Mouse (Mus musculus): ENCODE measurements around the gene Ugt2b36.
"Not testable (repeated sequence)": the region's sequence is repeated elsewhere in the genome, so short reads cannot be mapped to it uniquely, and the experiment has no call there.

The Ugt2b36 gene

GRCm38 (mm10) chr5:87092346-87093027, at the start of gene Ugt2b36:
TSS of gene Ugt2b36 (minus strand) at chr5:87092555.
- no peak for DNase-seq

- not testable (repeated sequence) for DNase-seq
Observed at GRCm38 (mm10) chr5:87140196-87140595, 47.8 kb upstream of the Ugt2b36 start, which contains the start of gene Ugt2b5. TSS of gene Ugt2b5 (minus strand) at chr5:87140318.

GRCm38 (mm10) chr5:87103697-87104096, 11.3 kb upstream of the Ugt2b36 start:
- not testable (repeated sequence) for DNase-seq

- DNase-seq = no peak
Observed at GRCm38 (mm10) chr5:87091111-87091510, 1.2 kb downstream of the Ugt2b36 start.

- DNase-seq = no peak
Observed at GRCm38 (mm10) chr5:87089264-87089663, 3.1 kb downstream of the Ugt2b36 start.

GRCm38 (mm10) chr5:87086269-87086668, 6.1 kb downstream of the Ugt2b36 start:
- DNase-seq = no peak

GRCm38 (mm10) chr5:87030624-87031023, 61.7 kb downstream of the Ugt2b36 start:
- DNase-seq = no peak

- DNase-seq = no peak
Observed at GRCm38 (mm10) chr5:87027359-87027758, 65.0 kb downstream of the Ugt2b36 start.

Measured in cerebellum, adult 11 months (tissue).